Mouse (Mus musculus): ENCODE measurements around the gene Srcap. TPM values are rescaled to one million over a fixed set of nuclear protein-coding genes. Genes with fewer than 3 reads are reported as not detected.
"Not testable (repeated sequence)": the region's sequence is repeated elsewhere in the genome, so short reads cannot be mapped to it uniquely, and the experiment has no call there.

Srcap gene
- total RNA-seq, 2 experiments from 2014 or later: 46.1 to 47.6 TPM

GRCm38 (mm10) chr7:127489982-127490381, 21.8 kb upstream of the Srcap start:
- no peak for DNase-seq

- no peak for DNase-seq
Observed at GRCm38 (mm10) chr7:127491846-127492245, 19.9 kb upstream of the Srcap start.

GRCm38 (mm10) chr7:127494648-127495047, 17.1 kb upstream of the Srcap start:
- DNase-seq: no peak

DNA sequence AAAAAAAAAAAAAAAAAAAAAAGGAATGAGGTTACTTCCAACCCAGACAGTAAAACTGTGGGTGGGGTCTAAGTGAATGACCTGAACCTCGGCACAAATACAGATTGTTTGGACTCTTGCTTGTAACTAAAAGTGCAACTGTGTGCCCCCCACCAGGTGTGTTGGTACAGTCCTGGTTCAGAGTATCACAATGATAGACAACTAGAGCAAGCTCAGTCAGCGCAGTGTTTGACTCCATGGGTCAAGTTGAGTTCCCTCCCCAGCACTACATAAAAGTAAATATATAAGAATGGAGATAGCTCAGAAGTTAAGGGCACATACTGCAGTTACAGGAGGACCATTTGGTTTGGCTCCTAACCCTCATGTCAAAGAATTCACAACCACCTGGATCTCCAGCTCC, 14.4 kb upstream of the Srcap start:
- DNase-seq: no peak

GRCm38 (mm10) chr7:127498407-127498806, 13.4 kb upstream of the Srcap start:
- DNase-seq: no peak

- DNase-seq: no peak
Observed at GRCm38 (mm10) chr7:127508291-127508690, 3.5 kb upstream of the Srcap start.

DNA sequence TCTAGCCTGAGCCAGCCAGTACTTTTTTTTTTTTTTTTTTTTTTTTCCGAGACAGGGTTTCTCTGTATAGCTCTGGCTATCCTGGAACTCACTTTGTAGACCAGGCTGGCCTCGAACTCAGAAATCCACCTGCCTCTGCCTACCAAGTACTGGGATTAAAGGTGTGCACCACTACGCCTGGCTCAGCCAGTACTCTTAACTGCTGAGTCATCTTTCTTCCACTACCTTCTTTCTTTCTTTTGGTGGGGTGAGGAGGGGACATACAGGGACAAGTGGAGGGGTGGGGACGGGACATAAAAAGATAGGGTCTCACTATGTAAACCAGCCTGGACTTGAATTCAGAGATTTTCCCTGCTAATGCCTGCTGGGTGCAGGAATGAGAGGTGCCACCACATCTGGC, 2.0 kb upstream of the Srcap start:
- DNase-seq: not testable (repeated sequence)

- DNase-seq: peak; percentile 12
Observed at GRCm38 (mm10) chr7:127511241-127511640, 542 bp upstream of the Srcap start.

DNA sequence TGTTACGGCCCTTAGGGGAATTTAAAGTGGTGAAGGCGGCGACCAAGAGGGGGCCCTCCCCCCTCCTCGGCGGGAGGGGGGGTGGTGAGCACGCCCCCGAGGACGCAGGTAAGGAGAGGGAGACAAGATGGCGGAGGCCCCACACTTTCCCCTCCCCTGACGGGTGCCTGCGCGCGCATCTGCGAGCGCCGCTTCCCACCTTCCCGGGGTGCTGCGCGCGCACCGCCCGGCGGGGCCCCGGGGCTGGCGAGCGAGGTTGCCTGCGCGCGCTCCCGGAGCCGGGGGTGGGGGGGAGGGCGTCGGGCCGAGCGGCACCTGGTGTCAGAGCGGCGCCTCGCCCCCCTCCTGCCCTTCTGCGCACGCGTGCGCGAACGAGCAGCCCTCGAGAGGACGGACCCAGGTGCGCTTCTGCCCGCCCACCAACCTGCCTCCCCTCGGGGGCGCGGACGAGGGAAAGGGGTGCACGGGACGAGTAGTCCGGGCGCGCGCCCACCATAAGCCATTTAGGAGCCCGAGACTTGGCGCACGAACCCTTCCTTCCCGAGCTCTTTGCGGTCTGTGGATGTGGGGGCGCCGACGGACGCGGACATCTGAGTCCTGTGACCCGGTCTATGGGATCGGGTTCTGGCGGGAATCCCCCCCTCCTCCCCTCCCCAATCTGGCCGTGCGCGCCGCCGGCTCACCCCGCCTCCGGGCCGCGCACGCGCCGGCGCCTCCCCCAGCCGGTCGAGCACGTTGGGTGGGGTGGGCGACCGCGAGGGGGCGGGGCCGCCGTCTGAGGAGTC, 640 bp downstream of the Srcap start:
- peak; percentile 93 for DNase-seq

- DNase-seq: peak; percentile 9
Observed at GRCm38 (mm10) chr7:127513016-127513390, 1.2 kb downstream of the Srcap start.

DNA sequence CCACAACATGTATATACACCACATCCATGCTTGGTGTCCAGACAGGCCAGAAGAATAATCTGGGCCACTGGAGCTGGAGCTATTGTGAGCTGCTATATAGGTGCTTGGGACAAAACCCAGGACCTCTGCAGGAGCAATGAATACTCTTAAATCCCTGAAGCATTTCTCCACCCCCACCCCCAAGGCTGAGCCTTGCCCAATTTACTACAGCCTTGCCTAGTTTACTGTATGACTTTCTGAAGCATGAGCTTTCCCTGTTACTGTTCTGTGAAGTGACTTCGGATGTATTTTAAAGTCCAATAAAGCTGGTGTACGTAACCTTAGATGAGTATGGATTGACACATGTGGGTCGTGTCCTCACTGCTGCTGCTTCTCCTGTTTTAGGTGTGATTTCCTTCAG, 2.0 kb downstream of the Srcap start:
- no peak for DNase-seq

DNA sequence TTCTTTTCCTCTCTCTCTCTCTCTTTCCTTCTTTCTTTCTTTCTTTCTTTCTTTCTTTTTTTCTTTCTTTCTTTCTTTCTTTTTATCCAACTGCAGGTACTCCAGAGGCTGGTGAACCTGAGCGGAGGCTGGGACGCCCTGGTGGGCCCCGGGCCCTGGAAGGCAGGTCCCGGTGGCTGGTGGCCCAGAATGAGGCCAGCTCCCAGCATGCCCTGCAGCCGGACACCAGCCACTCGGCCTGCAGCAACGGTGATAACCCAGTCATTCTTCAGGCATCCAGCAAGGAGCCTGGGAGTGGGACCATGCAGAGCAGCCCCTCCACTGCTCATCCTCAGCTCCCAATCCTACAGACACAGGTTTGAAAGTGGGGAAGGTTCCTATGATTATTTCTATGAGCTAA, 4.1 kb downstream of the Srcap start:
- peak; percentile 15 for DNase-seq

DNA sequence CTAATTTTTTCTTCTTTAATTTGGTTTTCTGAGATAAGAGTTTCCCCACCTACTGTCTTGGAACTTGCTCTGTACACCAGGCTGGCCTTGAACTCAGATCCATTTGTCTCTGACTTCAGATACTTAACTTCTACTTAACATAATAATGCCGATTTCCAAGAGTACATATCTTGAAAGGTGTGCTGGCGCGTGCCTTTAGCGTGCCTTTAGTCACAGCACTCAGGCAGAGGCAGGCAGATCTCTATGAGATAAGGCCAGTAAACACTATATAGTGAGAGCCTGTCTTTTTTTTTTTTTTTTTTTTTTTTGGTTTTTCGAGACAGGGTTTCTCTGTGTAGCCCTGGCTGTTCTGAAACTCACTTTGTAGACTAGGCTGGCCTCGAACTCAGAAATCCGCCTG, 4.6 kb downstream of the Srcap start:
- no peak for DNase-seq

DNA sequence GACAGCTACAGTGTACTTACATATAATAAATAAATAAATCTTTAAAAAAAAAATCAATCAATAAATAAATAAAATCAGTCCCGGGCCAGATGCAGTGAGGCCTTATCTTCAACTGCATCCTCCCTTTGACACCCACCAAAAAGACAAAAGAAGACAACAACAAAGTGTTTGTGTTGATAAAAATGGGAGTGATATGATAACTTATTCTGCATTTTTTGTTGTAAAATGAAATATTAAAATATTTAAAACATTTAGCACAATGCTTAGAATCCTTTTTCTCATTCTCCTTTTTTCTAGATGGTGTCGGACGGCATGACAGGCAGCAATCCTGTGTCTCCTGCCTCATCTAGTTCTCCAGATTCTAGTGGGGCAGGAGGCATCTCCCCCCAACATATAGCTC, 7.5 kb downstream of the Srcap start, which contains the start of gene Gm42715:
Gene Gm42715, plus strand, starts transcription at position 301 of the 400 bp plus-strand sequence.
- no peak for DNase-seq

DNA sequence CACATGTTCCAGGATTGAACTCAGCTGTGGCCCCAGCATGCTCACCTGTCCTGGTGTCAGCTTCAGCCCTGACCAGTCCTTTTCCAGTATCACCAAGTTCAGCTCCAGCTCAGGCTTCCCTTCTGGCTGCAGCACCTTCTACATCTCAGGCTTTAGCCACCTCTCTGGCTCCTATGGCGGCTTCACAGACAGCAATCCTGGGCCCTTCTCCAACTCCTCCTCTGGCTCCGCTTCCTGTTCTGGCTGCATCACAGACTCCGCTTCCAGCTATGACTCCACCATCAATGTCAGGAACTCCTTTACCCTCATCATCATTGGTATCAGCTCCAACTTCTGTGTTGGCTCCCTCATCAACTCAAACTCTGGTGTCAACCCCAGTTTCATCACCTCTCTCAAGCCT, 29.9 kb downstream of the Srcap start:
- DNase-seq: peak; percentile 17

DNA sequence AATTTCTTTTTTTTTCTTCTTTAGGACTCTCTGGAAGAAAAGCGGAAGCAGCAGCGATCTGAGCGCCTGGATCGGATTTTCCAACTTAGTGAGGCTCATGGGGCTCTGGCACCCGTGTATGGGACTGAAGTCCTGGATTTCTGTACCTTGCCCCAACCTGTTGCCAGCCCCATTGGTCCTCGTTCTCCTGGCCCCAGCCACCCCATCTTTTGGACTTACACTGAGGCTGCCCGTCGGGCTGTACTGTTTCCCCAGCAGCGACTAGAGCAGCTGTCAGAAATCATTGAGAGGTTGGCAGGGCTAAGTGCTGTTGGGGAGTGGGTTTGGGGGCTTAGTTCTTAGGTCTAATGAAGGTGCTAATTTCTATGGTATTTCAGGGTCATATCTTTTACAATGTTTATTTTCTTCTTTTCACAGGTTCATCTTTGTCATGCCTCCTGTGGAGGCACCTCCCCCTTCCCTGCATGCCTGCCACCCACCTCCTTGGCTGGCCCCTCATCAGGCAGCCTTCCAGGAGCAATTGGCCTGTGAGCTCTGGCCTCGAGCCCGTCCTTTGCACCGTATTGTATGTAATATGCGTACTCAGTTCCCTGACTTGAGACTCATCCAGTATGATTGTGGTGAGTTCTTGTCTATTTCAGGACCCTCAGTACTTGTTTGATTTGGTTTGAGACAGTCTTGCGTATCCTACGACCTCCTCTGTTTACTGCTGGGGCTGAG, 37.5 kb downstream of the Srcap start:
- DNase-seq: no peak

- no peak for DNase-seq
Observed at GRCm38 (mm10) chr7:127551558-127551957, 39.8 kb downstream of the Srcap start.

- no peak for DNase-seq
Observed at GRCm38 (mm10) chr7:127560580-127560979, 48.8 kb downstream of the Srcap start.

DNA sequence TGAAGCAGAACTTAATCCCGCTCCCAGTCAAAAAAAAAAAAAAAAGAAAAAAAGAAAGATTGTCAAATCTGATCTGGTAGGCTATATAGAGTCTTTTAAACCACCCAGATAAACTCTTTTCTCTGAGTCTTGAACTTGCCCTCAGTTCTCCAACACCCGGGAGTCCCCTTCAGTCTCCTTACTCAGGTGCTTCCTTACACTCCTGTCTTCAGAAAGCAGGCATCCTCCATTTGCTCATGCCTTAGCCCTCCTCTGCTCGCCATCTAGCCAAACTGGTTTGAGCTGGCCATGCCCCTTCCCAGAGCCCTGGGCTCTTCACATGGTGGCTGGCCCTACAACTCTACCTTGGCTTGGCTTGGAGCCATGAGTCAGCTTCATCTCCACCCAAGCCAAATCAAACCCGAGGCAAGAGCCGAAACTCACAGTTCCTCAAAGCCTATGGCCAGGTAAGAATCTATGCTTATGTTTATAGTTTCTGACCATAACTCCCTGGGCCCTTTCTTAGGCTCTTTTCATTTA, 49.6 kb downstream of the Srcap start, which contains the start of gene Tmem265:
Gene Tmem265, plus strand, starts transcription at position 51 of the 519 bp plus-strand sequence.
- no peak for DNase-seq

DNA sequence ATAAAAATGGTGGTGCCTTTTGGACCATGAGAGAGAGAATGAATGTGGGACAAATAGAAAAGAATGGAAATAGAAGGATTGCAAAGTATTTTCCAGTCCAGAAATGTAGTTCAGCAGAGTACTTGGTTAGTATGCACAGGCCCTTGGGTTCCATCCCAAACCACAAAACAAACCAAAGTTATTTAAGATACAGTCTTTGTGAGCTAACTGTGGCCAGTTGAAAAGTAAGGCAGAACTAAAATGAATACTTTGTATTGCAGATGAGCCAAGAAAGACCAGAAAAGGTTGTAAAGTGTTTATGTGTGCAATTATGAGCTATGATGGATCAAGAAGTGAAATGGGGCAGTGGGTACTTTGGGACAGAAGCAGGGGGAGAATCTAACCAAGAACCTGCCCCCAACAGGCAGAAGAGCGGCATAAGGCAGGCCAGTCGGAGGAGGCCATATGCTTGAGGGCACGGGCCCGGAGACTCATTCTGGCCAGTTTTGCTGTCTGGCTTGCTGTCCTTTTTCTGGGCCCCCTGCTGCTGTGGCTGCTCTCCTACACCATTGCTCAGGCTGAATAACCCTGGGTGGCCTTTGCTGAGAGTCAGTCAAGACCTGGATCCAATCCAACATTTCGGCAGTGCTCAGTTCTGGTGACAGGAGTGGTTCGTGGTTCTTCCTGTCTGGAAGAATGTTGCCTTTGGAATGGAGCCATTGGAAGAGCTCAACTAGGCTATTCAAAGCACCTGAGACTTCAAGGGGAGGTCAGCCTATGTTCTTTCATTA, 52.8 kb downstream of the Srcap start:
- DNase-seq: no peak

DNA sequence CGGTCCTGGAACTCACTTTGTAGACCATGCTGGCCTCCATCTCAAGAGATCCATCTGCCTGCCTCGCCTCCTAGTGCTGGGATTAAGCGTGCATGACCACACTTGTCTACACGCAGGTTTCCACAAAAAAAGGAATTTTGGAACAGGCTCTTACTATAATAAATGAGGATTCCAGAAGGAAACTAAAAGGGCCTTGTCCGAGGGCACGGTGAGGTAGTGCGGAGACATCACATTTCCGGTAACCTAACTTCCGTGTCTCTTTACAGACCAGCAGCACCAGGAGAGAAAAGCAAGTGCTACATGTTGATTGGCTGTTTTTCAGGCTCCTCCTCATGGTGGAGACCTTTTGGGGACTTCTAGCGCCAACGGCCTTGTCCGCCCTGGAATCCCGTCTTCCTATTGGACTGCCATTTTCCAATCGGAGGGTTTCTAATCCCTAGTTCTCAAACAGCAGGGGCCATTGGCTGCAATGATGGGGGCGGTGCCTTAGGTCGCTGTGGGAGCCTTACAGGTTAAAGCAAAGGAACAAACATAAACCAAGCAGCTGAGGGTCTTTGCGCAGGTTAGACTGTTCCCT, 61.2 kb downstream of the Srcap start, which contains the start of gene Phkg2:
Gene Phkg2, plus strand, starts transcription at position 446 of the 577 bp plus-strand sequence.
- peak; percentile 95 for DNase-seq

- no peak for DNase-seq
Observed at GRCm38 (mm10) chr7:127573503-127574008, 61.8 kb downstream of the Srcap start.
